Mouse (Mus musculus): ENCODE results near the gene Cysltr1. TPM values are rescaled to one million over a fixed set of nuclear protein-coding genes. Genes with fewer than 3 reads are reported as not detected.
A peak's percentile ranks its signal among the peaks of the same experiment; 100 is the strongest.

Cysltr1 gene
- polyA plus RNA-seq, 1 experiment from 2014 or later = 3.1 TPM

- H3K4me3 ChIP-seq (ENCODE audit: low read length) = no peak within 1 kb of the TSS
- 47% methylated on average over 3 of the region's 3 CpGs for WGBS
- H3K27ac ChIP-seq (ENCODE audit: low read depth, low read length) = no peak within 1 kb of the TSS
- no peak within 1 kb of the TSS for H3K4me2 ChIP-seq (replicated peaks; ENCODE audit: low read depth, low read length)
- no peak within 1 kb of the TSS for H3K9ac ChIP-seq (ENCODE audit: low read depth, low read length)
- H3K36me3 ChIP-seq (ENCODE audit: control insufficient read depth, insufficient read depth, low read length) = no peaks in the 10 kb centered on the region
- no peak for ATAC-seq (ENCODE audit: low FRiP score, low TSS enrichment)
- H3K9me3 ChIP-seq (ENCODE audit: control insufficient read depth, low read length) = no peaks in the 10 kb centered on the region
- no peaks in the 10 kb centered on the region for H3K27me3 ChIP-seq (ENCODE audit: control insufficient read depth, insufficient read depth, low read length)
- H3K4me1 ChIP-seq (ENCODE audit: control insufficient read depth, insufficient read depth, low read length) = no peaks in the 10 kb centered on the region
These were observed 20.6 kb downstream of the Cysltr1 start, which contains the start of gene Gm5127 for GRCm38 (mm10) chrX:106582886-106583285. TSS of gene Gm5127 (plus strand) at chrX:106583186.

DNA sequence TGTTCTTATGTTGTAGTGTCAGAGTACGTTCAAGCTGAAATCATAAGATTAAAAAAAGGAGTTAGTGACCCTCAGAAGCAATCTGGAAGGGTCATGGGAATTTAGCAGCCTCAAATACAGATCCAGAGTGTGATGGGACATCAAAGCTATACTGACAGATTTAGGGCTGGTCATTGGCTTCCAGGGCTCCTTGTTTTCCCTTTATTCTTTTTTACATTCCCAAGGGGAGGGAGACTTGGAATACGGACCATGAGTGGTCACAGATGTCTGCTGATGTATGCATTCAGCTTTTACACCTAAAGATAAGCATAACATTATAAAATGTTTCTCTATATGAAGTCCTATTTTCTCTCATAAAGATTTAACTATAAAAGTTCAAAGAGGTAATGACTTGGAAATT lies 21.3 kb downstream of the Cysltr1 start:
- peak; percentile 77; the same call in 1 of the 2 replicates for ATAC-seq (ENCODE audit: low FRiP score, low TSS enrichment)
- Histone ChIP-seq H3K27ac (ENCODE audit: low read depth, low read length) (no peak overlapping the region), H3K4me3 (ENCODE audit: low read length) (no peak overlapping the region), H3K9ac (ENCODE audit: low read depth, low read length) (no peak overlapping the region), H3K9me3 (ENCODE audit: control insufficient read depth, low read length) (no peaks in the 10 kb centered on the region), H3K36me3 (ENCODE audit: control insufficient read depth, insufficient read depth, low read length) (no peaks in the 10 kb centered on the region), H3K27me3 (ENCODE audit: control insufficient read depth, insufficient read depth, low read length) (no peaks in the 10 kb centered on the region), H3K4me2 (replicated peaks; ENCODE audit: low read depth, low read length) (no peak overlapping the region), H3K4me1 (ENCODE audit: control insufficient read depth, insufficient read depth, low read length) (no peaks in the 10 kb centered on the region)
- WGBS = 32% methylated on average over 2 of the region's 2 CpGs

DNA sequence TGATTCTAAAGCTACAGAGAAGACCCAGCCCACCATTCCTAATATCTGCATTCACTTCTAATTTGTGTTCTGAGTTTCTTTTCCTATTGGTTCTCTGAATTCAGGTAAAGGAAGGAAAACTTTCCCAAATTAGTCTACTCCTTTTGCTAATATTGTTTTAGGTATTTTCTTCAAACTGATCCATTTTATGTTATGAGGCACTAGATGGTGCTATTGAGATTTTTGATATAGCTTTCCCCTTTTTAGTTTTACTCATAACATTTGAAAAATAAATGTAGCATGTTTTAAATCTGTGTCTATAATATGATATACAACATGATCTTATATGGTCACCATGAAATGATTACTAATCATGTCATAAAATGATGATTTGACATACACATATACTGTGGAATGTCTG lies 23.1 kb downstream of the Cysltr1 start:
- Histone ChIP-seq H3K36me3 (ENCODE audit: control insufficient read depth, insufficient read depth, low read length) (no peaks in the 10 kb centered on the region), H3K4me2 (replicated peaks; ENCODE audit: low read depth, low read length) (no peak overlapping the region), H3K9ac (ENCODE audit: low read depth, low read length) (no peak overlapping the region), H3K9me3 (ENCODE audit: control insufficient read depth, low read length) (no peaks in the 10 kb centered on the region), H3K27ac (ENCODE audit: low read depth, low read length) (no peak overlapping the region), H3K27me3 (ENCODE audit: control insufficient read depth, insufficient read depth, low read length) (no peaks in the 10 kb centered on the region), H3K4me3 (ENCODE audit: low read length) (no peak overlapping the region), H3K4me1 (ENCODE audit: control insufficient read depth, insufficient read depth, low read length) (no peaks in the 10 kb centered on the region)
- no peak for ATAC-seq (ENCODE audit: low FRiP score, low TSS enrichment)

DNA sequence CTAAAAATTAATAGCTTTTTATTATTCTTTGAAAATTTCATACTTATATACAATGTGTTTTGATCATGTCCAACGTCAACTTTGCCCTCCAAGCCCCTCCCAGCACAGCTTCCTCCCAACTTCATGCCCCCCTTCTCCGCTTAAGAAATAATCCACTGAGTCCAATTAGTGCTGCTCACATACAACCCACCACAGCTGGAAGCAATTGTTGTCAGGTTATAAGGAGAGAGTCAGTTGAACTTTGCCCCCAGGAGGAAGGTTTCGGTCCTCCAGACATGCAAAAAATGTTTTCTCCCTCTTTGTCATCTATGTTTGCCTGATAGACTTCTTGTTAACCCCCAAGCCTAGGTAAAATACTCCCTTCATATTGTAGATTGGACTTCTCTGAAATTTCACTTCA lies 24.5 kb downstream of the Cysltr1 start:
- Histone ChIP-seq H3K4me1 (ENCODE audit: control insufficient read depth, insufficient read depth, low read length) (no peaks in the 10 kb centered on the region), H3K4me2 (replicated peaks; ENCODE audit: low read depth, low read length) (no peak overlapping the region), H3K9ac (ENCODE audit: low read depth, low read length) (no peak overlapping the region), H3K27me3 (ENCODE audit: control insufficient read depth, insufficient read depth, low read length) (no peaks in the 10 kb centered on the region), H3K4me3 (ENCODE audit: low read length) (no peak overlapping the region), H3K36me3 (ENCODE audit: control insufficient read depth, insufficient read depth, low read length) (no peaks in the 10 kb centered on the region), H3K9me3 (ENCODE audit: control insufficient read depth, low read length) (no peaks in the 10 kb centered on the region), H3K27ac (ENCODE audit: low read depth, low read length) (no peak overlapping the region)
- no peak for ATAC-seq (ENCODE audit: low FRiP score, low TSS enrichment)
- 67% methylated on average over 3 of the region's 3 CpGs for WGBS

DNA sequence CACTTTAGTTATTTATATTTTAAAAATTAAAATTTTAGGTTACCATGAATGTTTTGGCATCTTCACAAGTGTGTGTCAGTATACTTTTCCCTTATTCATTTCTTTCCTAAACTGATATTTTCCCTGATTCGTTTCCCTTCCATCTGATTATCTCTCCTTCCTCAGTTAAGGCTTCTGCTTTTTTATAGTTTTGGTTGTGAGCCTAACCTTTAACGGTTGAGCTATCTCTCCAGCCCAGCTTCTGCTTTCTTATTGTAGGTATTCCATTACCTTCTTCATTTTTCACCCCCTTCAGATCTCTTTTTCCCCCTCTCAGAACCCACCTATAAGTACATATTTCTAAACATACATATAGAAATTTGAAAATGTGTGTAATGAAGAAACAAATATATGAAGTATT lies 48.0 kb downstream of the Cysltr1 start:
- no peak for ATAC-seq (ENCODE audit: low FRiP score, low TSS enrichment)

GRCm38 (mm10) chrX:106536359-106536758 lies 67.1 kb downstream of the Cysltr1 start:
- Histone ChIP-seq H3K36me3 (ENCODE audit: control insufficient read depth, insufficient read depth, low read length) (no peaks in the 10 kb centered on the region), H3K4me1 (ENCODE audit: control insufficient read depth, insufficient read depth, low read length) (no peaks in the 10 kb centered on the region), H3K27me3 (ENCODE audit: control insufficient read depth, insufficient read depth, low read length) (no peaks in the 10 kb centered on the region), H3K4me2 (replicated peaks; ENCODE audit: low read depth, low read length) (no peak overlapping the region), H3K27ac (ENCODE audit: low read depth, low read length) (no peak overlapping the region), H3K9ac (ENCODE audit: low read depth, low read length) (no peak overlapping the region), H3K4me3 (ENCODE audit: low read length) (no peak overlapping the region), H3K9me3 (ENCODE audit: control insufficient read depth, low read length) (no peaks in the 10 kb centered on the region)
- WGBS = 38% methylated on average over 3 of the region's 3 CpGs
- no peak for ATAC-seq (ENCODE audit: low FRiP score, low TSS enrichment)

More for the DNA sequence above, 48.0 kb downstream of the Cysltr1 start:
- Histone ChIP-seq H3K27me3 (ENCODE audit: control insufficient read depth, insufficient read depth, low read length) (no peaks in the 10 kb centered on the region), H3K36me3 (ENCODE audit: control insufficient read depth, insufficient read depth, low read length) (no peaks in the 10 kb centered on the region), H3K9ac (ENCODE audit: low read depth, low read length) (no peak overlapping the region), H3K4me3 (ENCODE audit: low read length) (no peak overlapping the region), H3K4me2 (replicated peaks; ENCODE audit: low read depth, low read length) (no peak overlapping the region), H3K4me1 (ENCODE audit: control insufficient read depth, insufficient read depth, low read length) (no peaks in the 10 kb centered on the region), H3K9me3 (ENCODE audit: control insufficient read depth, low read length) (no peaks in the 10 kb centered on the region), H3K27ac (ENCODE audit: low read depth, low read length) (no peak overlapping the region)
- 66% methylated on average over 2 of the region's 2 CpGs for WGBS

Other genes with a start within 250 kb of the Cysltr1 start
- 12.9 and 17.4 TPM in 2 replicates for gene Fndc3c1, start 118.3 kb downstream of the Cysltr1 start, polyA plus RNA-seq (2014; fragmentation: Nextera tagmentation; extraction: Ambion mirVana)
- gene Gm5127, start 20.5 kb downstream of the Cysltr1 start, polyA plus RNA-seq (2014; fragmentation: Nextera tagmentation; extraction: Ambion mirVana) = 1.3 and 1.9 TPM in 2 replicates
- 1.5 and 1.6 TPM in 2 replicates for gene Rtl3, start 237.0 kb upstream of the Cysltr1 start, polyA plus RNA-seq (2014; fragmentation: Nextera tagmentation; extraction: Ambion mirVana)